Mouse (Mus musculus) limb, embryonic 14.5 days (tissue): ENCODE measurements at regions not wholly inside any gene's neighbourhood (a gene's known extent, or its start where the extent isn't known, plus 50 kb on each side); places are given as distances from the start of the nearest gene placed in this dataset.

ENCODE experiments used
- ATAC-seq: fragments of 200-750 bp; cut with Nextera tagmentation; 2 replicates; pipeline ENCODE4 v1.8.0; 2017; ENCODE audit warnings: low read depth, moderate number of reproducible peaks, moderate TSS enrichment; ENCODE audit not compliant: low FRiP score
- DNase-seq: peaks from one replicate; pipeline ENCODE4 v3.0.0-alpha.2; 2015; ENCODE audit warnings: low spot score
- H3K27ac ChIP-seq: fragments of 300-500 bp; sonication (generic); replicated peaks from 2 replicates; pipeline ENCODE4 v1.5.1; 2014; ENCODE audit warnings: low read depth, mild to moderate bottlenecking, low read length, moderate library complexity, mixed read lengths
- H3K27me3 ChIP-seq: fragments of 300-500 bp; sonication (generic); 2 replicates; pipeline ENCODE4 v1.6.1; 2014; ENCODE audit warnings: low read length, mixed read lengths; ENCODE audit not compliant: control insufficient read depth, insufficient read depth
- H3K36me3 ChIP-seq: fragments of 300-500 bp; sonication (generic); 2 replicates; pipeline ENCODE4 v1.6.1; 2014; ENCODE audit warnings: mild to moderate bottlenecking, low read length, moderate library complexity, mixed read lengths; ENCODE audit not compliant: control insufficient read depth, insufficient read depth
- H3K4me1 ChIP-seq: fragments of 300-500 bp; sonication (generic); 2 replicates; pipeline ENCODE4 v1.6.1; 2014; ENCODE audit warnings: antibody characterized with exemption, low read length, mixed read lengths; ENCODE audit not compliant: control insufficient read depth, insufficient read depth
- H3K4me2 ChIP-seq: fragments of 300-500 bp; sonication (generic); replicated peaks from 2 replicates; pipeline ENCODE4 v1.6.1; 2014; ENCODE audit warnings: low read depth, mild to moderate bottlenecking, low read length, moderate library complexity; ENCODE audit not compliant: severe bottlenecking
- H3K4me3 ChIP-seq: fragments of 300-500 bp; sonication (generic); replicated peaks from 2 replicates; pipeline ENCODE4 v1.5.1; 2014; ENCODE audit warnings: low read length
- H3K9ac ChIP-seq: fragments of 300-500 bp; sonication (generic); 2 replicates; pipeline ENCODE4 v1.6.1; 2014; ENCODE audit warnings: mild to moderate bottlenecking, low read depth, low read length, moderate library complexity; ENCODE audit not compliant: severe bottlenecking
- H3K9me3 ChIP-seq: fragments of 300-500 bp; sonication (generic); 2 replicates; pipeline ENCODE4 v1.6.1; 2016; ENCODE audit warnings: low read length; ENCODE audit not compliant: control insufficient read depth
- POLR2A ChIP-seq: fragments of 200-500 bp; IDR thresholded peaks from 2 replicates; pipeline ENCODE4 v1.8.0; 2012; ENCODE audit warnings: inconsistent platforms, mild to moderate bottlenecking, moderate library complexity, borderline replicate concordance; ENCODE audit not compliant: insufficient read depth, insufficient read length; ENCODE audit errors: extremely low read depth
- WGBS: fragments of 180-500 bp; shearing (Covaris S2); extraction: QIAGEN DNeasy Blood & Tissue Kit; methylation state at CpG from one replicate; pipeline ENCODE4 v1.1.7; 2014; 5-methylcytosine and 5-hydroxymethylcytosine counted together

DNA sequence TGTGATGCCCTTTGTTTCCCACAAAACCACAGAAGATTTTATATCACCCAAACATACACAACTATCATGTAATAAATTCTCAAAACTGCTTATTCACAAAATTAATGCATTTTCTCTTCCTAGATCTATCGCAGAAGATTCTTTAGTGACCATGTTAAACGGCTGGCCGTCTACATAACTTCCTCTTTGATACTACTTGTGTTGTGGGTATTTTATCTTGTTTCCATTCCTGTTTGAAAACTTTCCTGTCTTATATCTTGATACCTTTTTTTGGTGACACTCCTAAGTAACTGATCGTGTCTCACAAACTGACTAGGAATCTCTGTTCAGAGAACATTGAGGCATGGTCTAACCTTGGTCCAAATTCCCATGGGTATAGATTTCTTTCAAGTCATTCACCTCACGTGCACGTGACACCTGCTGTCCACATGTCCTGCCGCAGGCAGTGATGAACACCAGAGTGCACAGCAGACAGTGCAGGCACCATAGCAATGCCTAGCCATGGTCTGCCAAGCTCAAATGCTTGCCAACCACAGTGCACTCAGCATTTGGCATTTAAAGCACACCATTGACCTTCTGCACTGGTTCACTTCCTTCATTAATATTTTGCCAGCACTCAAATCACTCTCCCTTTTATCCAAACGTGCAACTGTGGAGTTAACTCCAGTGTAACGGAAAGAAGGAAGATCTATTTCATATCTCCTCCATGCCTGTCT is 155.6 kb upstream of the Dio2 start:
- 88% methylated on average over 9 of the region's 9 CpGs for WGBS
- Histone ChIP-seq H3K36me3 (no peaks in the 10 kb centered on the region), H3K9me3 (no peaks in the 10 kb centered on the region), H3K27me3 (no peaks in the 10 kb centered on the region), H3K9ac (no peak overlapping the region), H3K4me2 (no peak overlapping the region), H3K4me3 (no peak overlapping the region), H3K27ac (no peak overlapping the region), H3K4me1 (no peaks in the 10 kb centered on the region)
- DNase-seq, result no peak
- no peak for ATAC-seq
- TF ChIP-seq POLR2A, result no peak

DNA sequence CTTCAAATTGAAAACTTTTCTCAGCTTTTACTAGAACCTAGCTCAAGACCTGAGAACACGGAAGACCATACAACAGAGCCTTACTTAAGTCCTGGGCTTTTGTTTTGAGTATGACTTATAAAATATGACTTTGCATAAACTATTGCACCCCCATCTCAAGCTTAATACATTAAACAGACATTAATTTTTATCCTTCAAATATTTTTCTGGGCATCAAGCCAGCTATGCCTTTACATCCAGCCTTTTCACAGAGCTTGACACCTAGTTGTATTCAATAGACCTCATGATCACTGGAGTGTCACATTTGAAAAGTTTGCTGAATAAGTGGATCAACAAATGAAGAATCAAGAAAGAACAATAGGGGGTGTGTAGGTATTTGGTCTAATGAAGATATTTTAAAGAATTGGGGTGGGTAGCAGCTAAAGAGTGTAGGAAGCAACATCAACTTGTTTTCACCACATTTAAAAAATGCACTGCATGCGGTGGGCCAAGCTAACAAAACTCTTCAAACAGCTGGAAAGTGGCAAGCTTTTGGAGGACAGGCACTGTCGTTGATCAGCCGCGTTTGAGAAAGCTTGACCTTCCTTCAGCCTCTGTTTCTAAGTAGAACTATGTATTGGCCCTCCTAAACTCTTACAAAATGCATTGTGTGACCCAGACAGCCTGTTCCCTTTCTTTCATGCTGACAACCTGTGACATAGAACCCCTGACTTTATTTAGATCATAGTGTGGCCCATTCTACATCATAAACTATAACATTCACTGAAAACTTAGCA is 138.2 kb upstream of the Dio2 start:
- H3K4me1 ChIP-seq, result no peaks in the 10 kb centered on the region
- DNase-seq (no peak), ATAC-seq (no peak)
- H3K36me3 ChIP-seq, result no peaks in the 10 kb centered on the region
- H3K27ac ChIP-seq, result no peak overlapping the region
- no peak for TF ChIP-seq POLR2A
- no peaks in the 10 kb centered on the region for H3K9me3 ChIP-seq
- no peak overlapping the region for H3K4me2 ChIP-seq
- no peak overlapping the region for H3K4me3 ChIP-seq
- H3K27me3 ChIP-seq, result no peaks in the 10 kb centered on the region
- H3K9ac ChIP-seq, result no peak overlapping the region
- 87% methylated on average over 5 of the region's 5 CpGs for WGBS

DNA sequence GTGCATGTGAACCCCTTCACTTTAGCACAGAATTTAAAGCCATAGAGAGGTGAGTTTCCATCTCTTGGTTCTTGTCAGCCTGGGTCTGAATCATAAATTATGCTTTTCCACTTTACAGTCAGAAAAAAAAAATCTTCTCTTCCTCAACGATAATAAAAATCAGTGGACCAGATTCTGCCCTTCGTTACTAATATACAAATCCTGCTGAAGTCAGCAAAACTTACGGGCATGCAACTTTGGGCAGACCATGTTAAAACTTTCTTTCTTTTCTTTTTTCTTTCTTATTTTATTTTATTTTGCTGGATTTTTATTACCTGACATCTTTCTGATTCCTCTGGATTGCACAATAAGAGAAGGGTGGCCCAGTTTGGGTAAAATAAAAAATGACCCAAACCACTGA is 136.6 kb upstream of the Dio2 start:
- DNase-seq, result no peak
- H3K9ac ChIP-seq, result no peak overlapping the region
- H3K36me3 ChIP-seq, result no peaks in the 10 kb centered on the region
- no peak overlapping the region for H3K4me2 ChIP-seq
- whole genome bisulfite sequencing, result 73% methylated on average over 3 of the region's 3 CpGs
- no peak overlapping the region for H3K27ac ChIP-seq
- no peaks in the 10 kb centered on the region for H3K27me3 ChIP-seq
- H3K4me3 ChIP-seq, result no peak overlapping the region
- no peaks in the 10 kb centered on the region for H3K9me3 ChIP-seq
- TF ChIP-seq POLR2A, result no peak
- no peaks in the 10 kb centered on the region for H3K4me1 ChIP-seq
- ATAC-seq, result no peak

DNA sequence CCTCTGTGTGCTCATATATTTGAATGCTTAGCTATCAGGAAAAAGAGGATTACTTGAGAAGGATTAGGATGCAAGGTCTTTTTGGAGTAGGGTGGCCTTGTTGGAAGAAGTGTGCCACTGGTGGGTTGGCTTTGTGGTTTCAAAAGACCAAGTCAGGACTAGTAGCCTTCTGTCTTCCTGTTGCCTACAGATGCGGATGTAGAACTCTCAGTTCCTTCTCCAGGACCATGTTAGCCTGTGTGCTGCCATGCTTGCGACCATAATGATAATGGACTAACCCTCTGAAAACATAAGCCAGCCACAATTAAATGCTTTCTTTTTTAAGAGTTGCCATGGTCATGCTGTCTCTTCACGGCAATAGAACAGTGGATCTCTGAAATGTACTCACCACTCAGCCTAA is 135.7 kb upstream of the Dio2 start:
- Histone ChIP-seq H3K4me3 (no peak overlapping the region), H3K27me3 (no peaks in the 10 kb centered on the region), H3K4me2 (no peak overlapping the region), H3K36me3 (no peaks in the 10 kb centered on the region), H3K9me3 (no peaks in the 10 kb centered on the region), H3K9ac (no peak overlapping the region), H3K27ac (no peak overlapping the region), H3K4me1 (no peaks in the 10 kb centered on the region)
- 91% methylated on average over 3 of the region's 3 CpGs for WGBS
- ATAC-seq (no peak), DNase-seq (no peak)
- TF ChIP-seq POLR2A, result no peak

DNA sequence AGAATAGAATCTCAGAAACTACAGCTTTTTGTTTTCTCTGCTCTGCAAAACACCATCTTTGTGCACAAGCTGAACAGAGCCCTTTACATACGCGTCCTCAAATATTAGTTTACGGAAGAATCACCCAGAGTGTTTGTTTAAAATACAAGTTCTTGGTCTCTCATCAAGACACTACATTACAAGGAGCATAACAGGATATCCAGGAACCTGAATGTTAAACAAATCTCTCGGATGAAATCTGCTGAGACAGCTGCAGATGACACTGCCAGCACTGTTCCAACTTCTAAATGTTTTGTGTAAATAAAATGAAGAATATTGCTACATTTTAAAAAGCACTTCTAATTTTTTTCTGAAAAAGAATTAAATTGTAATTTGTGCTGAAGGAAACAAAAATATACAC is 128.4 kb upstream of the Dio2 start:
- no peaks in the 10 kb centered on the region for H3K36me3 ChIP-seq
- no peaks in the 10 kb centered on the region for H3K27me3 ChIP-seq
- TF ChIP-seq POLR2A, result no peak
- H3K4me3 ChIP-seq, result no peak overlapping the region
- ATAC-seq, result no peak
- no peak overlapping the region for H3K4me2 ChIP-seq
- 89% methylated on average over 4 of the region's 4 CpGs for WGBS
- no peaks in the 10 kb centered on the region for H3K9me3 ChIP-seq
- H3K9ac ChIP-seq, result no peak overlapping the region
- H3K4me1 ChIP-seq, result no peaks in the 10 kb centered on the region
- no peak overlapping the region for H3K27ac ChIP-seq
- DNase-seq, result no peak

DNA sequence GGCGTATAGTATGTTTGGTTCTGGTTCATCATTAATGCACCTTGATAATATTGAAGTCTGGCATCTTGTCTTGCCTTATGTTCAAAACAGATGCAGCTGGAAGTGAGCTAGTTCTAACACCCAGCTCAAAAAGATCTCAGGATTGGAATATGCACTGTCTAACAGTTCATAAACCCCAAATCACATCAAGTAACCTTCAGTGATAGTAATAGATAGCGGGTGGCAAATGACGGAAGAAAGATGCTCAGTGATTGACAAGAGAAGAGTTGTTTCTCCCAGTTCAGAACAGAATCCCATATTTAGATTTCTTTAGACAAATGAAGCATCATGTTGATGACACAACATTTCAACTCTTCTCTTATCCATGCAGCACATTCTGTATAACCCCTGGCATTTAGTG is 124.4 kb upstream of the Dio2 start:
- Histone ChIP-seq H3K4me1 (no peaks in the 10 kb centered on the region), H3K4me3 (no peak overlapping the region), H3K36me3 (no peaks in the 10 kb centered on the region), H3K9me3 (no peaks in the 10 kb centered on the region), H3K4me2 (no peak overlapping the region), H3K9ac (no peak overlapping the region), H3K27me3 (no peaks in the 10 kb centered on the region), H3K27ac (no peak overlapping the region)
- ATAC-seq, result no peak
- no peak for DNase-seq
- 87% methylated on average over 3 of the region's 3 CpGs for WGBS
- no peak for TF ChIP-seq POLR2A
